In the genomic region with DNA sequence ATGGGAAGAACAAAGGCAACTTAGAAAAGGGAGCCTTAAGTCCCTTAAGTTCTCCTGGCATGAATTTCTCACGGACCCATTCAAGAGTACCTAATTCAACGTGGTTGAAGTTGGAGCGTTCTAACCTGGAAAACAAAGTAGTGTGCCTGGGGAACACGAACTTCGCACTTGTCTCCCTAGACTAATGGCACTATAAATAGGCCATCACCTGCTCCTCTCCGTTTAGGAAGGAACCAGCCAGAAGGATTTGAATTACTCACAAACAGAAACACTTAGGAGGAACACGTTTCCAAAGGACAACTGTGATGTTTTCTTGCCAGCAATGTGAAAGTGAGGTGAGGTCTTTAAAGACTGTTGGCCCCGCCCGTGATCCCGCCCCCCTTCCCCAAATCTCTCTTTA, we compare ENCODE assay signal across 11 mouse cellular contexts. TPM values are rescaled to one million over a fixed set of nuclear protein-coding genes. Genes with fewer than 3 reads are reported as not detected.
A peak's percentile ranks its signal among the peaks of the same experiment; 100 is the strongest.
DNase-seq lines count a peak whose midpoint lies in the region; ATAC-seq lines count a peak whose summit lies in the region.
"Had no signal": no experiment of that assay in that cellular context is flagged by ENCODE, and none has a peak within 500 bp of the region (broad histone marks: within the 10 kb centered on the region; RNA-seq: fewer than 3 reads in every experiment).

No protein-coding gene starts in this region.

- H3K9ac ChIP-seq in kidney, embryonic 16.5 days (replicated peaks; ENCODE audit: low read length), result peak overlapping the region; percentile 78; the same call in 1 of the 2 replicates
- H3K9ac ChIP-seq in intestine, embryonic 15.5 days, result no peak overlapping the region
- no peak overlapping the region for H3K9ac ChIP-seq in neural tube, embryonic 14.5 days (replicated peaks; ENCODE audit: low read depth, low read length)
- H3K9ac ChIP-seq: liver, embryonic 13.5 days had no signal

- no peaks in the 10 kb centered on the region for H3K9me3 ChIP-seq in kidney, embryonic 16.5 days (ENCODE audit: low read length)
- H3K9me3 ChIP-seq in forebrain, embryonic 10.5 days, result no peaks in the 10 kb centered on the region
- no peaks in the 10 kb centered on the region for H3K9me3 ChIP-seq in intestine, embryonic 15.5 days
- H3K9me3 ChIP-seq in neural tube, embryonic 14.5 days (ENCODE audit: control insufficient read depth, low read length), result no peaks in the 10 kb centered on the region
- H3K9me3 ChIP-seq: liver, embryonic 13.5 days had no signal

- 0 out of 2 replicates have a peak, but pooled peaks cover 2% of the 10 kb centered on the region for H3K27me3 ChIP-seq in kidney, embryonic 16.5 days (ENCODE audit: insufficient read depth, low read length)
- H3K27me3 ChIP-seq in forebrain, embryonic 10.5 days (ENCODE audit: poor library complexity, severe bottlenecking), result peaks cover 55% of the 10 kb centered on the region
- no peaks in the 10 kb centered on the region; the same call in 1 of the 2 replicates for H3K27me3 ChIP-seq in intestine, embryonic 15.5 days (replicated peaks)
- no peaks in the 10 kb centered on the region for H3K27me3 ChIP-seq in neural tube, embryonic 14.5 days (ENCODE audit: control insufficient read depth, insufficient read depth, low read length)

- H3K4me1 ChIP-seq in kidney, embryonic 16.5 days (ENCODE audit: insufficient read depth, low read length), result peaks cover 19% of the 10 kb centered on the region
- H3K4me1 ChIP-seq in forebrain, embryonic 10.5 days, result peaks cover 23% of the 10 kb centered on the region
- 0 out of 2 replicates have a peak, but pooled peaks cover 9% of the 10 kb centered on the region for H3K4me1 ChIP-seq in intestine, embryonic 15.5 days (replicated peaks)
- peaks cover 7% of the 10 kb centered on the region; the same call in 1 of the 2 replicates for H3K4me1 ChIP-seq in neural tube, embryonic 14.5 days (ENCODE audit: control insufficient read depth, insufficient read depth, low read length)
- H3K4me1 ChIP-seq: liver, embryonic 13.5 days had no signal

- H3K4me2 ChIP-seq in kidney, embryonic 16.5 days (replicated peaks; ENCODE audit: low read depth, low read length), result peak overlapping the region; percentile 91
- H3K4me2 ChIP-seq in intestine, embryonic 15.5 days (replicated peaks), result peak overlapping the region; percentile 94
- H3K4me2 ChIP-seq in neural tube, embryonic 14.5 days (ENCODE audit: low read depth, low read length), result peak overlapping the region; percentile 95; the same call in 1 of the 2 replicates
- H3K4me2 ChIP-seq: liver, embryonic 13.5 days had no signal

- H3K36me3 ChIP-seq in kidney, embryonic 16.5 days (ENCODE audit: insufficient read depth, low read length), result no peaks in the 10 kb centered on the region
- H3K36me3 ChIP-seq in forebrain, embryonic 10.5 days (replicated peaks), result no peaks in the 10 kb centered on the region
- H3K36me3 ChIP-seq in intestine, embryonic 15.5 days, result no peaks in the 10 kb centered on the region
- no peaks in the 10 kb centered on the region for H3K36me3 ChIP-seq in neural tube, embryonic 14.5 days (ENCODE audit: control insufficient read depth, insufficient read depth, low read length)
- H3K36me3 ChIP-seq: liver, embryonic 13.5 days had no signal

- 8% methylated on average over 10 of the region's 10 CpGs for WGBS in kidney, embryonic 16.5 days
- 33% methylated on average over 10 of the region's 10 CpGs for WGBS in forebrain, embryonic 10.5 days
- 31% methylated on average over 10 of the region's 10 CpGs for WGBS in intestine, embryonic 15.5 days
- WGBS in neural tube, embryonic 14.5 days, result 23% methylated on average over 10 of the region's 10 CpGs

- no peak overlapping the region for H3K27ac ChIP-seq in kidney, embryonic 16.5 days (ENCODE audit: low read length)
- H3K27ac ChIP-seq in forebrain, embryonic 10.5 days, result no peak overlapping the region
- H3K27ac ChIP-seq in intestine, embryonic 15.5 days, result no peak overlapping the region
- no peak overlapping the region for H3K27ac ChIP-seq in neural tube, embryonic 14.5 days (ENCODE audit: low read depth, low read length)
- H3K27ac ChIP-seq: liver, embryonic 13.5 days had no signal

- DNase-seq in kidney, adult 18-20 months, result no peak
- DNase-seq in forebrain, embryonic 10.5 days (ENCODE audit: extremely low spot score, low spot score), result no peak
- no peak for DNase-seq in thymus, postnatal 36 days
- no peak for DNase-seq in cerebellum, adult 11 months
- DNase-seq: adrenal gland, postnatal 36 days; liver, embryonic 13.5 days had no signal

- H3K4me3 ChIP-seq in kidney, embryonic 16.5 days (ENCODE audit: low read length), result peak overlapping the region; percentile 64
- H3K4me3 ChIP-seq in forebrain, embryonic 10.5 days, result peak overlapping the region; percentile 66
- peak overlapping the region; percentile 70; the same call in 1 of the 2 replicates for H3K4me3 ChIP-seq in intestine, embryonic 15.5 days (replicated peaks)
- peak overlapping the region; percentile 66; the same call in 1 of the 2 replicates for H3K4me3 ChIP-seq in neural tube, embryonic 14.5 days (ENCODE audit: low read depth, low read length)
- H3K4me3 ChIP-seq: liver, embryonic 13.5 days had no signal

- no peak for ATAC-seq in kidney, embryonic 16.5 days (ENCODE audit: low FRiP score, low TSS enrichment)
- no peak for ATAC-seq in intestine, embryonic 15.5 days
- ATAC-seq in neural tube, embryonic 14.5 days (ENCODE audit: low read depth), result no peak
- no peak for ATAC-seq in granulocyte monocyte progenitor cell, adult 5-6 weeks (replicated peaks; ENCODE audit: poor library complexity, severe bottlenecking)

RNA-seq across cellular contexts. Expression of a gene that starts 2.0 kb away (rescaled TPM):
- 2.8 and 3.5 TPM in 2 replicates for polyA plus RNA-seq in kidney, embryonic 16.5 days (2015; fragmentation: Nextera tagmentation; extraction: Ambion mirVana)
- 0.14 and 0.16 TPM in 2 replicates for polyA plus RNA-seq in forebrain, embryonic 10.5 days (2016; fragmentation: Nextera tagmentation; extraction: Ambion mirVana)
- 4.7 and 4.8 TPM in 2 replicates for polyA plus RNA-seq in intestine, embryonic 15.5 days (2015; fragmentation: Nextera tagmentation; extraction: Ambion mirVana)
- polyA plus RNA-seq in neural tube, embryonic 14.5 days (2014; fragmentation: Nextera tagmentation; extraction: Ambion mirVana), result 21.1 and 21.8 TPM in 2 replicates
- total RNA-seq in granulocyte monocyte progenitor cell, adult 5-6 weeks (2014; fragmentation: Nextera tagmentation), result not detected in 2 replicates
- not detected in 2 replicates for total RNA-seq in granulocyte monocyte progenitor cell, adult 5-6 weeks (2017)
- total RNA-seq: hematopoietic stem cell, adult 5-6 weeks had no signal
